ENCODE assay signal across 19 mouse cellular contexts in genomic region chr2:123813950-123814337, GRCm38 (mm10).
DNase-seq lines count a peak whose midpoint lies in the region; ATAC-seq lines count a peak whose summit lies in the region.
"Had no signal": no experiment of that assay in that cellular context is flagged by ENCODE, and none has a peak within 500 bp of the region (broad histone marks: within the 10 kb centered on the region; RNA-seq: fewer than 3 reads in every experiment).

No protein-coding gene starts in this region.

- DNase-seq in forebrain, embryonic 10.5 days (ENCODE audit: extremely low spot score, low spot score) = no peak
- peak; percentile 14 for DNase-seq in forebrain, embryonic 14.5 days (ENCODE audit: low spot score)
- no peak for DNase-seq in frontal cortex, postnatal 14 days (ENCODE audit: low spot score in 2 of 2)
- DNase-seq in B cell, adult 2 months = no peak
- DNase-seq: gastrocnemius, postnatal 14 days; heart, postnatal 36 days; kidney, postnatal 10 days; thymus, postnatal 4 days had no signal

- H3K4me3 ChIP-seq in forebrain, embryonic 10.5 days = no peak overlapping the region; the same call in 1 of the 2 replicates
- H3K4me3 ChIP-seq in forebrain, embryonic 14.5 days (ENCODE audit: low read depth, low read length) = no peak overlapping the region
- H3K4me3 ChIP-seq in hindbrain, embryonic 15.5 days = no peak overlapping the region
- H3K4me3 ChIP-seq in midbrain, embryonic 16.5 days (ENCODE audit: low read depth, low read length) = no peak overlapping the region
- no peak overlapping the region for H3K4me3 ChIP-seq in heart, embryonic 11.5 days (ENCODE audit: low read depth, low read length)
- H3K4me3 ChIP-seq: embryonic facial prominence, embryonic 12.5 days; heart, embryonic 12.5 days; limb, embryonic 10.5 days; liver, embryonic 12.5 days; lung, embryonic 15.5 days had no signal

- peak overlapping the region; percentile 74 for H3K27ac ChIP-seq in forebrain, embryonic 10.5 days
- peak overlapping the region; percentile 65 for H3K27ac ChIP-seq in forebrain, embryonic 14.5 days (ENCODE audit: low read depth, low read length)
- H3K27ac ChIP-seq in hindbrain, embryonic 15.5 days (replicated peaks) = peak overlapping the region; percentile 75
- H3K27ac ChIP-seq in midbrain, embryonic 16.5 days (ENCODE audit: low read length) = peak overlapping the region; percentile 58
- no peak overlapping the region for H3K27ac ChIP-seq in heart, embryonic 11.5 days (ENCODE audit: low read depth, low read length)
- H3K27ac ChIP-seq: embryonic facial prominence, embryonic 12.5 days; limb, embryonic 10.5 days; liver, embryonic 12.5 days; lung, embryonic 15.5 days had no signal

- H3K4me2 ChIP-seq in forebrain, embryonic 14.5 days (ENCODE audit: low read length) = peak overlapping the region; percentile 34
- H3K4me2 ChIP-seq in hindbrain, embryonic 15.5 days = peak overlapping the region; percentile 41
- H3K4me2 ChIP-seq in midbrain, embryonic 16.5 days (ENCODE audit: low read length) = peak overlapping the region; percentile 44
- H3K4me2 ChIP-seq in heart, embryonic 11.5 days = no peak overlapping the region
- H3K4me2 ChIP-seq: embryonic facial prominence, embryonic 12.5 days; heart, embryonic 12.5 days; liver, embryonic 12.5 days; lung, embryonic 15.5 days had no signal

- peak; percentile 47 for ATAC-seq in forebrain, embryonic 14.5 days
- peak; percentile 71 for ATAC-seq in hindbrain, embryonic 15.5 days (ENCODE audit: low FRiP score, low read depth)
- ATAC-seq in midbrain, embryonic 16.5 days = peak; percentile 67
- no peak for ATAC-seq in megakaryocyte progenitor cell, adult 5-6 weeks (replicated peaks; ENCODE audit: poor library complexity)
- no peak for ATAC-seq in heart, embryonic 11.5 days (replicated peaks; ENCODE audit: insufficient number of reproducible peaks, low FRiP score, low TSS enrichment)
- ATAC-seq: CD4-positive, CD25-positive, alpha-beta regulatory T cell, adult 4 months; intestine, postnatal 0 days; liver, embryonic 12.5 days had no signal

- H3K27me3 ChIP-seq in forebrain, embryonic 10.5 days (ENCODE audit: poor library complexity, severe bottlenecking) = no peaks in the 10 kb centered on the region
- no peaks in the 10 kb centered on the region for H3K27me3 ChIP-seq in forebrain, embryonic 14.5 days (replicated peaks; ENCODE audit: control insufficient read depth, insufficient read depth, low read length)
- H3K27me3 ChIP-seq in hindbrain, embryonic 15.5 days = no peaks in the 10 kb centered on the region
- no peaks in the 10 kb centered on the region for H3K27me3 ChIP-seq in midbrain, embryonic 16.5 days (ENCODE audit: control insufficient read depth, insufficient read depth, low read depth, low read length)
- H3K27me3 ChIP-seq in heart, embryonic 11.5 days (ENCODE audit: control insufficient read depth, insufficient read depth, low read length) = no peaks in the 10 kb centered on the region
- H3K27me3 ChIP-seq: embryonic facial prominence, embryonic 12.5 days; heart, embryonic 12.5 days; liver, embryonic 12.5 days; lung, embryonic 15.5 days had no signal

- peaks cover 16% of the 10 kb centered on the region for H3K4me1 ChIP-seq in forebrain, embryonic 10.5 days
- H3K4me1 ChIP-seq in forebrain, embryonic 14.5 days (ENCODE audit: control insufficient read depth, insufficient read depth, low read length) = peaks cover 12% of the 10 kb centered on the region; the same call in 1 of the 2 replicates
- peaks cover 12% of the 10 kb centered on the region for H3K4me1 ChIP-seq in hindbrain, embryonic 15.5 days (replicated peaks)
- H3K4me1 ChIP-seq in midbrain, embryonic 16.5 days (ENCODE audit: control insufficient read depth, insufficient read depth, low read length) = peaks cover 7% of the 10 kb centered on the region
- no peaks in the 10 kb centered on the region for H3K4me1 ChIP-seq in heart, embryonic 11.5 days (ENCODE audit: control insufficient read depth, insufficient read depth, low read length)
- H3K4me1 ChIP-seq: embryonic facial prominence, embryonic 12.5 days; heart, embryonic 12.5 days; limb, embryonic 10.5 days; liver, embryonic 12.5 days; lung, embryonic 15.5 days had no signal

- no peak overlapping the region for H3K9ac ChIP-seq in forebrain, embryonic 14.5 days (ENCODE audit: low read length)
- H3K9ac ChIP-seq in hindbrain, embryonic 15.5 days = no peak overlapping the region
- H3K9ac ChIP-seq in midbrain, embryonic 16.5 days (ENCODE audit: low read depth, low read length) = 0 out of 2 replicates have a peak overlapping the region, but pooled peaks have one; percentile 21
- H3K9ac ChIP-seq in heart, embryonic 11.5 days (ENCODE audit: low read depth, low read length) = no peak overlapping the region
- H3K9ac ChIP-seq: embryonic facial prominence, embryonic 12.5 days; heart, embryonic 12.5 days; liver, embryonic 12.5 days; lung, embryonic 15.5 days had no signal

- WGBS in forebrain, embryonic 10.5 days = 48% methylated on average over 3 of the region's 3 CpGs
- 7% methylated on average over 3 of the region's 3 CpGs for WGBS in forebrain, embryonic 14.5 days
- 22% methylated on average over 3 of the region's 3 CpGs for WGBS in hindbrain, embryonic 15.5 days
- 6% methylated on average over 3 of the region's 3 CpGs for whole genome bisulfite sequencing in midbrain, embryonic 16.5 days
- 63% methylated on average over 3 of the region's 3 CpGs for WGBS in heart, embryonic 11.5 days (ENCODE audit: insufficient replicate concordance)

- H3K9me3 ChIP-seq in forebrain, embryonic 10.5 days = no peaks in the 10 kb centered on the region
- no peaks in the 10 kb centered on the region for H3K9me3 ChIP-seq in forebrain, embryonic 14.5 days (replicated peaks; ENCODE audit: control insufficient read depth, low read length)
- H3K9me3 ChIP-seq in hindbrain, embryonic 15.5 days = no peaks in the 10 kb centered on the region
- H3K9me3 ChIP-seq in midbrain, embryonic 16.5 days (replicated peaks; ENCODE audit: control insufficient read depth, low read length, poor library complexity, severe bottlenecking) = no peaks in the 10 kb centered on the region
- H3K9me3 ChIP-seq in heart, embryonic 11.5 days (replicated peaks; ENCODE audit: control insufficient read depth, low read length) = no peaks in the 10 kb centered on the region
- H3K9me3 ChIP-seq: embryonic facial prominence, embryonic 12.5 days; heart, embryonic 12.5 days; limb, embryonic 10.5 days; liver, embryonic 12.5 days; lung, embryonic 15.5 days had no signal

- H3K36me3 ChIP-seq in forebrain, embryonic 10.5 days (replicated peaks) = no peaks in the 10 kb centered on the region
- H3K36me3 ChIP-seq in forebrain, embryonic 14.5 days (ENCODE audit: control insufficient read depth, insufficient read depth, low read length) = no peaks in the 10 kb centered on the region
- no peaks in the 10 kb centered on the region for H3K36me3 ChIP-seq in hindbrain, embryonic 15.5 days
- H3K36me3 ChIP-seq in midbrain, embryonic 16.5 days (ENCODE audit: control insufficient read depth, insufficient read depth, low read length) = no peaks in the 10 kb centered on the region
- H3K36me3 ChIP-seq in heart, embryonic 11.5 days (ENCODE audit: control insufficient read depth, insufficient read depth, low read length) = no peaks in the 10 kb centered on the region
- H3K36me3 ChIP-seq: embryonic facial prominence, embryonic 12.5 days; heart, embryonic 12.5 days; limb, embryonic 10.5 days; liver, embryonic 12.5 days; lung, embryonic 15.5 days had no signal

Comparison
In these comparisons a context has a peak if more than half of its experiments do, and no peak if none do; other contexts are left out.
1. ATAC-seq: peak in forebrain, embryonic 14.5 days (single experiment), hindbrain, embryonic 15.5 days (single experiment) and midbrain, embryonic 16.5 days (single experiment); none in megakaryocyte progenitor cell, adult 5-6 weeks (single experiment) and heart, embryonic 11.5 days (single experiment).